Mouse (Mus musculus): Measurements from ENCODE around the gene Rcan3. TPM values are rescaled to one million over a fixed set of nuclear protein-coding genes. Genes with fewer than 3 reads are reported as not detected.

Gene Rcan3
- polyA plus RNA-seq (2012; rRNA removed) = 16.1 and 18.0 TPM in 2 replicates
- polyA plus RNA-seq (2014; fragmentation: Nextera tagmentation; extraction: Ambion mirVana) = 14.0 and 17.3 TPM in 2 replicates

GRCm38 (mm10) chr4:135433443-135434394, at the start of gene Rcan3:
Gene Rcan3 (minus strand): TSS chr4:135433853.
- Histone ChIP-seq H3K27me3 (ENCODE audit: control insufficient read depth, insufficient read depth, low read length) (no peaks in the 10 kb centered on the region), H3K36me3 (ENCODE audit: control insufficient read depth, insufficient read depth, low read length) (no peaks in the 10 kb centered on the region), H3K4me2 (replicated peaks; ENCODE audit: low read depth, low read length, severe bottlenecking) (peak within 1 kb of the TSS; percentile 93), H3K9me3 (ENCODE audit: control insufficient read depth, low read length) (no peaks in the 10 kb centered on the region), H3K27ac (replicated peaks; ENCODE audit: low read depth, low read length) (no peak within 1 kb of the TSS), H3K9ac (ENCODE audit: low read depth, low read length, severe bottlenecking) (peak within 1 kb of the TSS; percentile 76), H3K4me1 (ENCODE audit: control insufficient read depth, insufficient read depth, low read length) (0 out of 2 replicates have a peak, but pooled peaks cover 6% of the 10 kb centered on the region), H3K4me3 (replicated peaks; ENCODE audit: low read length) (peak within 1 kb of the TSS; percentile 79)
- 0 out of 2 replicates have a peak, but pooled peaks have one; percentile 24 for TF ChIP-seq POLR2A (IDR thresholded peaks at IDR 0.05; ENCODE audit: borderline replicate concordance, extremely low read depth, insufficient read depth, insufficient read length)
- DNase-seq (ENCODE audit: low spot score) = peak; percentile 82
- WGBS = under 1% methylated on average over 50 of the region's 79 CpGs
- peak; percentile 87 for ATAC-seq (ENCODE audit: low FRiP score, low read depth)

GRCm38 (mm10) chr4:135480370-135480769, 46.7 kb upstream of the Rcan3 start:
- Histone ChIP-seq H3K9ac (ENCODE audit: low read depth, low read length, severe bottlenecking) (no peak overlapping the region), H3K4me1 (ENCODE audit: control insufficient read depth, insufficient read depth, low read length) (no peaks in the 10 kb centered on the region), H3K36me3 (ENCODE audit: control insufficient read depth, insufficient read depth, low read length) (no peaks in the 10 kb centered on the region), H3K4me3 (replicated peaks; ENCODE audit: low read length) (no peak overlapping the region), H3K9me3 (ENCODE audit: control insufficient read depth, low read length) (no peaks in the 10 kb centered on the region), H3K27me3 (ENCODE audit: control insufficient read depth, insufficient read depth, low read length) (no peaks in the 10 kb centered on the region), H3K27ac (replicated peaks; ENCODE audit: low read depth, low read length) (no peak overlapping the region), H3K4me2 (replicated peaks; ENCODE audit: low read depth, low read length, severe bottlenecking) (no peak overlapping the region)
- ATAC-seq (ENCODE audit: low FRiP score, low read depth) (no peak), DNase-seq (ENCODE audit: low spot score) (no peak)
- WGBS = 74% methylated on average over 9 of the region's 9 CpGs
- no peak for TF ChIP-seq POLR2A (IDR thresholded peaks at IDR 0.05; ENCODE audit: borderline replicate concordance, extremely low read depth, insufficient read depth, insufficient read length)

- H3K27ac ChIP-seq (replicated peaks; ENCODE audit: low read depth, low read length) = no peak overlapping the region
- H3K4me3 ChIP-seq (replicated peaks; ENCODE audit: low read length) = no peak overlapping the region
- no peaks in the 10 kb centered on the region for H3K4me1 ChIP-seq (ENCODE audit: control insufficient read depth, insufficient read depth, low read length)
- ATAC-seq (ENCODE audit: low FRiP score, low read depth) (no peak), DNase-seq (ENCODE audit: low spot score) (no peak)
- TF ChIP-seq POLR2A (IDR thresholded peaks at IDR 0.05; ENCODE audit: borderline replicate concordance, extremely low read depth, insufficient read depth, insufficient read length) = no peak
- no peaks in the 10 kb centered on the region for H3K9me3 ChIP-seq (ENCODE audit: control insufficient read depth, low read length)
- no peaks in the 10 kb centered on the region for H3K27me3 ChIP-seq (ENCODE audit: control insufficient read depth, insufficient read depth, low read length)
- WGBS = 88% methylated on average over 10 of the region's 10 CpGs
- H3K36me3 ChIP-seq (ENCODE audit: control insufficient read depth, insufficient read depth, low read length) = no peaks in the 10 kb centered on the region
- no peak overlapping the region for H3K4me2 ChIP-seq (replicated peaks; ENCODE audit: low read depth, low read length, severe bottlenecking)
- H3K9ac ChIP-seq (ENCODE audit: low read depth, low read length, severe bottlenecking) = no peak overlapping the region
Measured at GRCm38 (mm10) chr4:135477851-135478250, 44.2 kb upstream of the Rcan3 start.

- Histone ChIP-seq H3K36me3 (ENCODE audit: control insufficient read depth, insufficient read depth, low read length) (peaks cover 4% of the 10 kb centered on the region; the same call in 1 of the 2 replicates), H3K4me1 (ENCODE audit: control insufficient read depth, insufficient read depth, low read length) (no peaks in the 10 kb centered on the region), H3K9ac (ENCODE audit: low read depth, low read length, severe bottlenecking) (no peak overlapping the region), H3K27me3 (ENCODE audit: control insufficient read depth, insufficient read depth, low read length) (no peaks in the 10 kb centered on the region), H3K4me3 (replicated peaks; ENCODE audit: low read length) (no peak overlapping the region), H3K27ac (replicated peaks; ENCODE audit: low read depth, low read length) (no peak overlapping the region), H3K4me2 (replicated peaks; ENCODE audit: low read depth, low read length, severe bottlenecking) (no peak overlapping the region), H3K9me3 (ENCODE audit: control insufficient read depth, low read length) (no peaks in the 10 kb centered on the region)
- WGBS = 90% methylated on average over 11 of the region's 11 CpGs
- DNase-seq (ENCODE audit: low spot score) = no peak
- TF ChIP-seq POLR2A (IDR thresholded peaks at IDR 0.05; ENCODE audit: borderline replicate concordance, extremely low read depth, insufficient read depth, insufficient read length) = no peak
- no peak for ATAC-seq (ENCODE audit: low FRiP score, low read depth)
Measured at GRCm38 (mm10) chr4:135463406-135463805, 29.8 kb upstream of the Rcan3 start.

- no peaks in the 10 kb centered on the region for H3K36me3 ChIP-seq (ENCODE audit: control insufficient read depth, insufficient read depth, low read length)
- H3K9ac ChIP-seq (ENCODE audit: low read depth, low read length, severe bottlenecking) = peak overlapping the region; percentile 32; the same call in 1 of the 2 replicates
- H3K9me3 ChIP-seq (ENCODE audit: control insufficient read depth, low read length) = no peaks in the 10 kb centered on the region
- no peak overlapping the region for H3K4me2 ChIP-seq (replicated peaks; ENCODE audit: low read depth, low read length, severe bottlenecking)
- H3K27me3 ChIP-seq (ENCODE audit: control insufficient read depth, insufficient read depth, low read length) = no peaks in the 10 kb centered on the region
- peaks cover 12% of the 10 kb centered on the region for H3K4me1 ChIP-seq (ENCODE audit: control insufficient read depth, insufficient read depth, low read length)
- no peak overlapping the region for H3K4me3 ChIP-seq (replicated peaks; ENCODE audit: low read length)
- no peak for TF ChIP-seq POLR2A (IDR thresholded peaks at IDR 0.05; ENCODE audit: borderline replicate concordance, extremely low read depth, insufficient read depth, insufficient read length)
- WGBS = 28% methylated on average over 12 of the region's 12 CpGs
- H3K27ac ChIP-seq (replicated peaks; ENCODE audit: low read depth, low read length) = 0 out of 2 replicates have a peak overlapping the region, but pooled peaks have one; percentile 1
- peak; percentile 50; the same call in 1 of the 2 replicates for ATAC-seq (ENCODE audit: low FRiP score, low read depth)
- DNase-seq (ENCODE audit: low spot score) = peak; percentile 17
Measured at GRCm38 (mm10) chr4:135453572-135453971, 19.9 kb upstream of the Rcan3 start.
